Mouse (Mus musculus) embryonic facial prominence, embryonic 14.5 days (tissue): Measurements from ENCODE around the gene Nim1k. TPM values are rescaled to one million over a fixed set of nuclear protein-coding genes. Genes with fewer than 3 reads are reported as not detected.
"Not testable (repeated sequence)": the region's sequence is repeated elsewhere in the genome, so short reads cannot be mapped to it uniquely, and the experiment has no call there.

Experiments
- ATAC-seq: fragments of 200-750 bp; cut with Nextera tagmentation; 2 replicates; pipeline ENCODE4 v1.8.0; 2017; ENCODE audit warnings: low read depth, moderate number of reproducible peaks, moderate TSS enrichment
- DNase-seq: peaks from one replicate; pipeline ENCODE4 v3.0.0-alpha.2; 2015; ENCODE audit warnings: low spot score
- H3K27ac ChIP-seq: fragments of 300-500 bp; sonication (generic); replicated peaks from 2 replicates; pipeline ENCODE4 v1.5.1; 2014; ENCODE audit warnings: low read depth, mild to moderate bottlenecking, low read length, moderate library complexity
- H3K27me3 ChIP-seq: fragments of 300-500 bp; sonication (generic); replicated peaks from 2 replicates; pipeline ENCODE4 v1.6.1; 2014; ENCODE audit warnings: low read length; ENCODE audit not compliant: control insufficient read depth, insufficient read depth
- H3K36me3 ChIP-seq: fragments of 300-500 bp; sonication (generic); 2 replicates; pipeline ENCODE4 v1.6.1; 2014; ENCODE audit warnings: low read length, mixed read lengths; ENCODE audit not compliant: control insufficient read depth, insufficient read depth
- H3K4me1 ChIP-seq: fragments of 300-500 bp; sonication (generic); 2 replicates; pipeline ENCODE4 v1.6.1; 2014; ENCODE audit warnings: antibody characterized with exemption, low read length; ENCODE audit not compliant: control insufficient read depth, insufficient read depth
- H3K4me2 ChIP-seq: fragments of 300-500 bp; sonication (generic); 2 replicates; pipeline ENCODE4 v1.6.1; 2014; ENCODE audit warnings: low read depth, mild to moderate bottlenecking, low read length, moderate library complexity, mixed read lengths
- H3K4me3 ChIP-seq: fragments of 300-500 bp; sonication (generic); 2 replicates; pipeline ENCODE4 v1.5.1; 2014; ENCODE audit warnings: low read depth, mild to moderate bottlenecking, low read length
- H3K9ac ChIP-seq: fragments of 300-500 bp; sonication (generic); 2 replicates; pipeline ENCODE4 v1.6.1; 2014; ENCODE audit warnings: low read depth, mild to moderate bottlenecking, low read length, moderate library complexity, mixed read lengths
- H3K9me3 ChIP-seq: fragments of 300-500 bp; sonication (generic); 2 replicates; pipeline ENCODE4 v1.6.1; 2016; ENCODE audit warnings: low read length; ENCODE audit not compliant: control insufficient read depth
- WGBS: fragments of 180-500 bp; shearing (Covaris S2); extraction: QIAGEN DNeasy Blood & Tissue Kit; methylation state at CpG from one replicate; pipeline ENCODE4 v1.1.7; 2014; 5-methylcytosine and 5-hydroxymethylcytosine counted together
- polyA plus RNA-seq: library from polyadenylated mRNA; unstranded; fragments of >200 nt; fragmentation: Nextera tagmentation; extraction: Ambion mirVana; gene quantifications from 2 replicates; pipeline ENCODE4 v1.2.1, GENCODE M21; 2014

The Nim1k gene
- polyA plus RNA-seq, 1 experiment from 2014 or later: 2.3 TPM

DNA sequence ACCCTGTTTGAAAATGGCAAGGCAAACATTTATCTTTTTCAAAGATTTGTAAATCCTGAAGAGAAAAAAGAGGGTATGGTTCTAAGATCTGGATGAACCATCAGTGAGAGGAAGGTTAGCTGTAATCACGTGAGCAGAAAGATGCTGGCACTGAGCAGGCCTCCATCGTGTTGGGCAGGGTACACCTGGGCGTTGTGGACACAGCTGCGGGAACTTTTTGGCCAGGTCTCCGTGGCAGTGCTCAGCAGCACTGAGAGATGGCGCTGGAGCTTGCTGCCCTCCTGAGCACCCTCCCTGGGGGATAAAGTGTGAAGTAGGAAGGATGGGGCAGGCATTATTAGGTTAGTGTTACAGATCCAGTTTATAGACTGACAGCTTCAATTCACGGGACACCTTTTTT lies 48.7 kb downstream of the Nim1k start:
- Histone ChIP-seq H3K27me3 (no peaks in the 10 kb centered on the region), H3K4me3 (no peak overlapping the region), H3K9ac (no peak overlapping the region), H3K9me3 (no peaks in the 10 kb centered on the region), H3K36me3 (peaks cover 77% of the 10 kb centered on the region), H3K4me2 (no peak overlapping the region), H3K27ac (no peak overlapping the region; the same call in 1 of the 2 replicates), H3K4me1 (no peaks in the 10 kb centered on the region)
- no peak for ATAC-seq
- DNase-seq: no peak
- WGBS: 74% methylated on average over 7 of the region's 7 CpGs

DNA sequence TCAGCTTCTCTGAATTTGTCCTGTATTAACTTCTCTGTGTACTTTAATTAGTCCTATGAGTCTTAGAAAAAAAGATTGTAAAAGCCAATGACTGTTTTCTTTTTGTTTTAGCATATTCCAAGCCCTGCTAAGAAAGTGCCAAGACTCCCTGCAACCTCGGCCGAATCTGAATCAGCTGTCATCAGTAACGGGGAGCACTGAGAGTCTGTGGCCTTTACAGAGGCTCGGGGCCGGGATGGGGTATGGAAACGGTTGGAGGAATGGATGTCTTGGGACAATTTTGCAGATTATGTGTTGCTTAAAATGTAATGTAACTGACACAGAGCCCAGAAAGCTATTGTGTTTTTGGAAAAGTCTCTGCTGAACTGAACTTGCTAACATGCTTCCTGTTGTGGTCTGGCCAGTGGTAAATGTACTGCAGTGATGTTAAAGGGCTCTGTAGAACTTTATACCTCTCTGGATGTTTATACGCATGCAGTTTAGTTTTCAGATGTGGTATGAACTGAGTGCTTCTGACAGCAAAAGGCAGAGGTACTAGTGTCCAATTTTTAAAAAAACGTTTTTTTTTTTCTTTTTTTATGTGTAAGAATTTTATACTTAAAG lies 49.3 kb downstream of the Nim1k start:
- not testable (repeated sequence) for H3K4me3 ChIP-seq, H3K27me3 ChIP-seq, H3K4me1 ChIP-seq, ATAC-seq, H3K9ac ChIP-seq, H3K4me2 ChIP-seq, H3K9me3 ChIP-seq, H3K27ac ChIP-seq, DNase-seq
- peaks cover 80% of the 10 kb centered on the region for H3K36me3 ChIP-seq
- 78% methylated on average over 7 of the region's 8 CpGs for WGBS

DNA sequence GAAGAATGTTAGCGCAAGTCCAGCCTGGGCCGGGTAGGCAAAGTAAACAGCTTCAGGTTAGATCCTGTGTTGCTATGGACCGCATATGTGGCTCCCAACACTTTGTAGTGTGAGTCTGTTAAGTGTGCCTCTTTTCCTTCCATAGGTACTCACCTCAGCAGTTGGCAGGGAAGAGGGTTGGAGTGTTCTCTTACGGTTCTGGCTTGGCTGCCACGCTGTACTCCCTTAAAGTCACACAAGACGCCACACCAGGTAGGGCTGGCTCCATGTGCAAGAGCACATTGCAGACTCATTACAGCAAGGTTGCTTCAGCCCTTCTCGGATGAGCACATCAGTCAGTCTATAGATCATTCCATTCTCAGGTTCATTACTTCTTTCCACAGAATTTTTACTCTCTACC lies 51.4 kb downstream of the Nim1k start:
- Histone ChIP-seq H3K27ac (no peak overlapping the region), H3K4me3 (no peak overlapping the region), H3K36me3 (peaks cover 85% of the 10 kb centered on the region), H3K9me3 (no peaks in the 10 kb centered on the region), H3K4me2 (no peak overlapping the region), H3K4me1 (no peaks in the 10 kb centered on the region), H3K9ac (no peak overlapping the region), H3K27me3 (no peaks in the 10 kb centered on the region)
- DNase-seq (no peak), ATAC-seq (no peak)
- WGBS: 96% methylated on average over 7 of the region's 7 CpGs

DNA sequence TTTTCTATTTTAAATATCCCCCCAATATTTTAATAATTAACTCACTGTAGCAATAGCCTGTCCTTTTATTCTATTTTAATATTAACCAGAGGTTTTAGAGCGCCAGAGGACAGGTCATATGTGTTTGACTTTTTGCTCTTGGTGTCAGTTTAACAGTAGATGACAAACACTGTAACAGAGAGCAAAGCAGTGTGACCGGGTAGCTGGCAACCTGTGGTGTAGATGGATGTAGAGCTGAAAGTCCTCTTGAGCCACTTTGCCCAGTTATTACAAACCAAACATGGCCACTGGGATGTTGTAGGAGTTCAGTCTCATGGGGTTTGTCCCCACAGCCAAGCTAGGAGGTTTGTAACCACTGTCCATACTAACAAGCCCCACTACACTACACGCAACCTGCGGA lies 57.2 kb downstream of the Nim1k start:
- Histone ChIP-seq H3K27ac (no peak overlapping the region), H3K9ac (no peak overlapping the region), H3K4me3 (no peak overlapping the region), H3K27me3 (no peaks in the 10 kb centered on the region), H3K4me2 (no peak overlapping the region), H3K9me3 (no peaks in the 10 kb centered on the region), H3K36me3 (peaks cover 40% of the 10 kb centered on the region), H3K4me1 (peaks cover 6% of the 10 kb centered on the region)
- 89% methylated on average over 4 of the region's 4 CpGs for WGBS
- DNase-seq: no peak
- ATAC-seq: no peak

DNA sequence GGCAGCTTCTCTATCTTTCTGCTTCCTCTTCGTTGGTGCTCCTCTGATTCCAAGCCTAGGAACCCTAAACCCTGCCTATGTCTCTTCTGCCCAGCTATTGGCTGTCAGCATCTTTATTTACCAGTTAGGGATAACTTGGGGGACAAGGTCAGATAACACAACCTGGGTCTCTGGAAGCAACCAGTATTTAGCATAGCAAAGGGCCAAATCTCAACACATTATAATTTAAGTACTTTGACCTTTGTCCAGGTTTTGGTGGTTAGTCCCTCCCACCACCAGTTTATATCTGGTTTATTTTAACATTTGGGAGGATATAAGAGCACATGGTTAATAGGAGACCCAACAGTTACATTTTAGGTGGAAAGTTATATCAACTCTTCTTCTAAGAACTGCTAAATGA lies 59.2 kb downstream of the Nim1k start:
- no peak overlapping the region for H3K9ac ChIP-seq
- no peak overlapping the region for H3K4me3 ChIP-seq
- peaks cover 22% of the 10 kb centered on the region for H3K36me3 ChIP-seq
- no peak overlapping the region for H3K4me2 ChIP-seq
- peaks cover 9% of the 10 kb centered on the region for H3K4me1 ChIP-seq
- WGBS: 68% methylated on average over 1 of the region's 1 CpGs
- no peaks in the 10 kb centered on the region for H3K9me3 ChIP-seq
- H3K27me3 ChIP-seq: no peaks in the 10 kb centered on the region
- ATAC-seq (no peak), DNase-seq (no peak)
- H3K27ac ChIP-seq: no peak overlapping the region

DNA sequence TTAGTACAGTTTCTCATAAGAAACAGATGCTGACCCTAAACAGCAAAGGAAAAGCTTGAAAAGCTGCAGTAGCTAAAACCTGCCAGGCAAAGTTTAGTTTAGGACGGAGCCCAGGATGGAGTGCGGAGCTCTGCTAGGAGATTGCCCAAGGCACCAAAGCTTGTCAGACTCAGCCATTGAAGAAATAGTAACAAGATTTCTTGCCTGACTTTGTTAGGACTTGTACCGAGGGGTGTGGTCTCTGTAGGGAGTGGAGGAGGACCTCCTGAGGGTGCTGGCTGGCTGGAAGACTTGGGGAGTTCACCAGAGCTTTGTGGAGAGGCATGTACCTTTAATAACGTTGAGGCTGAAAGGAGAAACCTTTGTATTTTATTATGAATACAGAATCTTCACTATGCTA lies 60.0 kb downstream of the Nim1k start:
- Histone ChIP-seq H3K9ac (no peak overlapping the region), H3K4me1 (peaks cover 9% of the 10 kb centered on the region), H3K9me3 (no peaks in the 10 kb centered on the region), H3K4me2 (no peak overlapping the region), H3K36me3 (peaks cover 16% of the 10 kb centered on the region), H3K27ac (0 out of 2 replicates have a peak overlapping the region, but pooled peaks have one; percentile 2), H3K27me3 (no peaks in the 10 kb centered on the region), H3K4me3 (no peak overlapping the region)
- ATAC-seq (peak; percentile 71), DNase-seq (peak; percentile 82)
- WGBS: 40% methylated on average over 4 of the region's 4 CpGs

DNA sequence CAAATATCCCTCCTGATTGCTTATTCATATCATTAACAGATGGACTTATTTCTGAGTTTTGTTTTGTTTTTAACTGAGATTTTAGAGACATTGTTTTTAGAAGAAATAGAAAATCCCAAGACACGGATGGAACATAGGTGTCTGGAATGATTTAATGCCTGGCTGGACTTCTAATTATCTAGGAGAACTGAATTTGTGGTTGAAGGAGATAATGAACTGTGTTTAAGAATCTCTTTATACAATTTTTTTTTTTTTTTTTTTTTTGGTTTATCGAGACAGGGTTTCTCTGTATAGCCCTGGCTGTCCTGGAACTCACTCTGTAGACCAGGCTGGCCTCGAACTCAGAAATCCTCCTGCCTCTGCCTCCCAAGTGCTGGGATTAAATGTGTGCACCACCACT lies 63.7 kb downstream of the Nim1k start:
- H3K4me3 ChIP-seq: peak overlapping the region; percentile 78
- not testable (repeated sequence) for H3K27me3 ChIP-seq, H3K9me3 ChIP-seq, H3K36me3 ChIP-seq, DNase-seq, ATAC-seq, H3K27ac ChIP-seq, H3K4me1 ChIP-seq
- H3K9ac ChIP-seq: peak overlapping the region; percentile 92
- WGBS: 76% methylated on average over 3 of the region's 3 CpGs
- H3K4me2 ChIP-seq: peak overlapping the region; percentile 84

DNA sequence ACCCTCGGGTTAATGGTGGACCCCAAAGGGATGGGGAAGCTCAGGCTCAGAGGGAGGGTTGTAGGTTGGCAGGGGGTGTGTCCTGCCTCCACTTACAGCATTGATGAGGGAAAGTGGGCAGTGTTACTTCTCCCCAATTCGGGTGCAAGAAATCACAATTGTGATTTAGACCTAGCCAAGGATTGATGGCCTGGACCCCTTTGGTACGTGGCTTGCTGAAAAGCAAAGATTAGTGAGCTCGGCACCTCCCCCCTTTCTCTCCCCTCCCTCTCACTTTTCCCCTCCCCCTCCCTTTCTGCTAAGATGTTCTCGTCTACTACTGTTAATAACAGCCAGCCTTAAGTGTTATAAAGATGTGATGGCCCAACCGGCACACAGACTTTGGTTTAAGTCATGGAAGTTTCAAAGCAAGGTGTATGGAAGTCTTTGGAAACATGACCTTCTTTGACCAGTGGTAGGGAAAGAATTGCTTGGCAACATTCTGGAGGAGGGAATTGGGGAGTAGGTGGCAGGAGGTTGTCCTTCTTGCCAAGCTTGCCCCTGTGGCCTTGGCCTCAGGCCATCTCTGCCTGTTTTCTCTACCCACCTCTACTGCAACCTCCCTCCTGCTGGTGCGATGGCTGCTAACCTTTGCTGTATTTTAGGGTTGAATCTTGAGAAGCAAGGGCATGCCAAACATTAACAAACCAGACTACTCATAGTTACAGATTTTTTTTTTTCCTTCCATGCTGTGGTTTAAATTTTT lies 64.6 kb downstream of the Nim1k start:
- WGBS: under 1% methylated on average over 7 of the region's 7 CpGs
- Histone ChIP-seq H3K4me3 (peak overlapping the region; percentile 78), H3K9me3 (no peaks in the 10 kb centered on the region), H3K36me3 (0 out of 2 replicates have a peak, but pooled peaks cover 3% of the 10 kb centered on the region), H3K27ac (peak overlapping the region; percentile 96), H3K27me3 (no peaks in the 10 kb centered on the region), H3K4me2 (peak overlapping the region; percentile 84), H3K9ac (peak overlapping the region; percentile 92), H3K4me1 (peaks cover 9% of the 10 kb centered on the region)
- peak; percentile 21 for DNase-seq
- no peak for ATAC-seq
